Mouse (Mus musculus): ENCODE results near the gene Lhx8.

The Lhx8 gene

GRCm38 (mm10) chr3:154330181-154331002 lies at the start of gene Lhx8:
Gene Lhx8 (minus strand): TSS chr3:154330659.
- DNase-seq (ENCODE audit: low spot score in 2 of 2) = peak in 1 of 2 experiments; percentile 14

DNA sequence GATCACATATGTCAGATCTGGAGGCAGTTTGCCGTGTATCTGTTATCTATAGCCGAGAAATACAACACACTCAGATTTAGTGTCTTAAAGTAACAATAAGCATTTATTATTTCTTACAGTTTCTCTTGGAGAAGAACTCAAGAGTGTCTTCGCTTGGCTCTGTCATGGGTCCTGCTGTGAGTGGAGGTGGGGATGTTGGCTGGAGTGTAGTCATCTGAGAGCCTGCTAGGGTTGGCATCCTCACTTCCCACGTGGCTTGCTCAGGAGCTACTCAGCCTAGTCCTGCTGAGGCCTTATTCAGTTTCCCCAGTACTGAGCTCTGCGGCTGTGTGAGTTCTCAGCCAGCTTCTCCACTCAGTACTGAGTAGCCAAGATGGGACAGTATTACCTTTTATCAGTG lies 43.1 kb upstream of the Lhx8 start:
- DNase-seq (ENCODE audit: low spot score in 2 of 2) = no peak

DNA sequence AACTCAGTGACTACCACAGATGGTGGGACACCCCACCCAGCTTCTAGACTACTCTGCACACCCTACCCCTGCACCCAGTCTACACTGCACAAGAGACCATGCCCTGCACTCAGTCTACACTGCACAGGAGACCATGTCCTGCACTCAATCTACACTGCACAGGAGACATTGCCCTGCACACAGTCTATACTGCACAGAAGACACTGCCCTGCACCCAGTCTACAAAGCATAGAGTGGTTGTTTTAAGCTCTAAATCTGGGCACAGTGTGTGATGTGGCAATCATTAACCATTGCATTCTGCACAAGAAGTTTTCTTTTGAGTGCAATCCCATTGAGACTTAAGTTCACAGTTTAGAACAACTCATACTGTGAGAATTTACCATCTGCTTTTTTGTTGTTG lies 42.2 kb upstream of the Lhx8 start:
- DNase-seq (ENCODE audit: low spot score in 2 of 2) = no peak

DNA sequence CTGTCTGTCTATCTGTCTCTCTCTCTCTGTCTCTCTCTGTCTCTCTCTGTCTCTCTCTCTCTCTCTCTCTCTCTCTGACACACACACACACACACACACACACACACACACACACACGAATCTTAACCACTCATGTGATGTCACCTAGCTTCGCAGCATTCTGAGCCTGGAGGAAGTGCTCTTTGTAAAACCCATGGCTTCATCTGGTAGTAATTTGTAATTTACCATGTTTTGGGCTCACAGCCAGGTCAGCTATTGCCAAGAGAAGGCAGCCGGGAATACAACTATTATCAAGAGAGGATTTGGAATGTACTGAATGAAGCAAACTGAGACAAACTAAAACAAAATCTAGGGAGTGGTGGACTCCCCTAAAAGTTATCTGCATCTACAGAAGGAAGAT lies 36.9 kb upstream of the Lhx8 start:
- DNase-seq (ENCODE audit: low spot score in 2 of 2) = no peak

DNA sequence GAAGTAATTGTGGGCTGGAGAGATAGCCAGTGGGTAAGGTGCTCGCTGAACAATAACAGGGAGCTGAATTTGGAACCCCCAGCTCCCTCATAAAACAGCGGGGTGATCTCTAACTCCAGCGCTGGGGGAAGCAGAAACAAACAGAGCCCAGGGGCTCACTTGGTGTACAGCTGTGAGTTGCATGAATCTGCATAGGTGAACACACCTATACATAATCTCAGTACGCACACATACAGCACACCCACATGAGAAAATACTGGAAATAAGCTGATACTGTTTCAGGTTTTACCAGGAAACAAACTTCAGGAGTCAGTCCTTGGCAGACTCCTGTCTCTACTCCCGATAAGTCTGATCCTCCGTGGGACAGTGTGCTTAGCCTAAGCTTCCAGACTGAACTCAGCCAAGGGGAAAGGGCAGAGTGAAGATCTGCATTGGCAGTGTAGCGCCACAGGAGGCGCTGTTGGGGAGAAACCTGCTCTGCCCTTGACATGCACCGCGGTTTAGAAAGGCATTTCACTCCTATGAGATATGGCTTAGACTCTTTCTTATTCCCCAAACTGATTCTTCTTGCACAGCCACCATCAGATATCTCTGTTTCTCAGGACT lies 34.2 kb upstream of the Lhx8 start:
- DNase-seq (ENCODE audit: low spot score in 2 of 2) = no peak

- no peak for DNase-seq (ENCODE audit: low spot score in 2 of 2)
Observed at GRCm38 (mm10) chr3:154363507-154363906, 33.0 kb upstream of the Lhx8 start.

DNA sequence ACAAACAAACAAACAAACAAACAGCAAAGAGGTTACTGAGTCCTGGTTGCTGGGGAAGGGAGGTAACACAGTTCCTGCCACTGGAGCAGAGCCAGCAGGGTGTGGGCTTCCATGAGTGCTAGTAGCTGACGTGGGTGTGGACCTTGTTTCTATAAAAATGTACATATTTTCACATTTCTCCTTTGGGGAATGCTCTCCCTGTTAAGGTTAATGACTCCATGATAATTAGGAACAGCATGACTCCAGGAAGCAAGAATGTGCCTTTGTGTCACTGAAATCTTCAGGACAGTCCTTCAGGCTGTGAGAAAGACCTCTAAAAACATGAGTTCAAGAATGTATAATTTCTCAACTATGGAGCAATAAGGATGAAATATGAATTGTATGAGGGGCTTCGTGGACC lies 28.8 kb upstream of the Lhx8 start:
- DNase-seq (ENCODE audit: low spot score in 2 of 2) = no peak

DNA sequence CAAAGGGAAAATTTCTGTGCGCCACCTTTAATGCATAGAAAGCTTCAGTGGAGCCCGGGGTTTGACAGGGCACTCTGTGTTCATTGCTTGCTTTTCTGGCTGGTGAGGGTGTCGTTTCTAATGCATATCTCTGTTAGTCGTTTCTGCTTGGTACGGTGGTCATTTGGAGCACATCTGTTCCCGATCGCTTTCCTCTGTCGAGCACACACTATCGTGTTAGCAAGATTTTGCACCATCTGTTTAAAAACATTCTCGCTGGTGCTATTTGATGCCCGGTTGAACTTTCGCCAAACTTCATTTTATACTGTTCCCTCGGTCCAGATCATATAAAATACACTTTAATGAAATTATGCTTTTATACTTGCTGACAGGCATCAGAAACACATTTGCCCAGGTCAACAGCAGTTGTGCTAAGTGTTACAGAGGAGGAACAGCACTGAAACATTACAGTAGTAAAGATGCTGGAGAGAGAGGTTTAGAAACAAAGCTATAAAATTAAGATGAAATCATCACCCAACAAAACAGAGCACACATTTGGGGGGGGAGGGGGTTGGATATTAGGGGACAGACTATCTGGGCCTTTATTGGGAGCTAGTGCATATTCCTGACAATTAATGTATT lies 9.9 kb upstream of the Lhx8 start:
- no peak for DNase-seq (ENCODE audit: low spot score in 2 of 2)

GRCm38 (mm10) chr3:154339649-154340260 lies 9.3 kb upstream of the Lhx8 start:
- DNase-seq (ENCODE audit: low spot score in 2 of 2) = no peak

DNA sequence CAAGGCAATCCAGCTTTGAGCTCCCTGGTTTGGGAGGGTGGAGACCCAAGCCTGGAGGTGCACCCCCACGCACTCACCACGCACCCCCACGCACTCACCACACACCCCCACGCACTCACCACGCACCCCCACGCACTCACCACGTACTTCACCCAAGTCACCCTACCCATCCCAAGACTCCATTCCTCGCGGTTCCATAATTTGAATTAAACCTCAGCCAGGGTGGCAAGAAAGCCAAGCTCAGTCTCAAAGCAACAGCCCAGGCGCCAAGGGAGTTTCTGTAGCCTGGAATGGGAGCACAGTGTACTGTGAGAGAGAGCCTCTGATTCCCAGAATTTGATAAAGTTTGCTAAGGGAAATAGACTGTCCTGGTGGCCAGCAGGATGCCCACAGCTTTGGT lies 4.3 kb upstream of the Lhx8 start:
- no peak for DNase-seq (ENCODE audit: low spot score in 2 of 2)

DNA sequence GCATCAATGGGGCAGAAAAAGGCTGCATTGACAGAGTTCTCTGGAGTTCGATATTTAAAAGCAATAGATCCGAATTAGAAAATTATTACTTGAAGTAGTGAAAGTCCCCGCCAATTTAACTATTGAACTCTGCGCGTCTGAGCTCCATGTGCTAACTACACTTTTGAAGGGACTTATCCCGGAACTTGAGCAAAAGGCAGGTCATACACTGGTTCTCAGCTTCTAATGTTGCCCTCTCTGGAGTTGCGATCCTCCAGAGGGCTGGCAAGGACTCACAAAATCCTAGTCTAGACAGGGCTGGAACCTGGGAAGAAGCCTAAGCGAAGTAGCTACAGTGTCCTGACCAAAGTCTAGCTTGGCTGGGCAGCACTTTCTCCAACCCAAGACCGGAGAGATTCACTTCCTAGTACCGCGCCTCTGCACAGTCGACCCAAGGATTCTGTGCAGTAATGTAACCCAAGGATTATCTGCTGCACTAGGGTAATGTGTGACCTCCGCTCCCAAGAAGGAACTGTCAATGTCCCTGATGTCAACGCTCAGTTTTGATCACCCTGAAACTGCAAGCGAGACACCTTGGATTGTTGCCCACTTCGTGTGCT lies 3.0 kb upstream of the Lhx8 start:
- no peak for DNase-seq (ENCODE audit: low spot score in 2 of 2)

- no peak for DNase-seq (ENCODE audit: low spot score in 2 of 2)
Observed at GRCm38 (mm10) chr3:154332941-154333340, 2.5 kb upstream of the Lhx8 start.

- DNase-seq (ENCODE audit: low spot score in 2 of 2) = peak in 1 of 2 experiments; percentile 4
Observed at GRCm38 (mm10) chr3:154332213-154332530, 1.7 kb upstream of the Lhx8 start.

DNA sequence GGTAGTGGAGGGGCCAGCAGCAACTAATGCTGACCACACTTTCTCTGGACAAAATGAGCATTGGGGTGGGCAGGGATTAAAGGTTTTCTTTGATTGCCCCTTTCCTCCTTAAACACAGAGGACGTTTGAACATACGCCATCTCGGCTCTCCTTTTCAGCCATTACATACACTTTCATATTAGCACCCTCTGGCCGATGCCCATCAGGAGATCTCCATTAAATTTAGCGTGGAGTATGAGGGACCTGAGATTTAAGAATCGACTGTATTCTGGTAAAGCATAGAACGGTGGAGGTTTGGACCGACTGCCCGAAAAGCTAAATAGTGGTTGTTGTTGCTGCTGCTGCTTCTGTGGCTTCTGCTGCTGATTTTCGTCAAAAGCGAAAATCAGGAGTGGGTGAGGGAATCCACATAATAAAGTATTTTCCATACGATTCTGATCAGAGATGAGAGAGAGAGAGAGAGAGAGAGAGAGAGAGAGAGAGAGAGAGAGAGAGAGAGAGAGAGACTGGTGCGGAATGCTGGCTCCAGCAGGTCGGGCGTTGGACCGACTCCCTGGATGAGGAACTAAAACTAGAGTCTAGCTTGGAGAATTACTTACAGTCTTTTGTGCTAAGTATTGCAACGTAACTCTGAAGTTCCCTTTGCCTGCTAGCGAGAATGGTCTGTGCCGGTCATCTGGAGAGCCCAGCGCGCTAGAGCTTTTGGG lies 1.2 kb upstream of the Lhx8 start:
- no peak for DNase-seq (ENCODE audit: low spot score in 2 of 2)

DNA sequence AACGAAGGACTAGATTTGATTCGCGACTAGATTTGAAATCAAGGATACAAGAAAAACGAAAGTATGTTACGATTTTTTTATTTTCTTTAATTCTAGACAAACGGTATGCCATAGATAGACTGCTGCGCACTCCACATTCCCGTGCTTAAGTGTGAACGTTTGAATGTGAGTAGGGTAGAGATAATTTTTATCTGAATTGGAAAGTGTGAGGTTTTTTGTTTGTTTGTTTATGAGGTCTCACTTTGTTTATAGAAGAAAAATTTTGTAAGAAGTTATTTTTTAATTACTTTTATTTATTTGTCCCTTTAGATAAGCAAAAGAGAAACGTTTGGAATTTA lies 513 bp upstream of the Lhx8 start:
- DNase-seq (ENCODE audit: low spot score in 2 of 2) = no peak

DNA sequence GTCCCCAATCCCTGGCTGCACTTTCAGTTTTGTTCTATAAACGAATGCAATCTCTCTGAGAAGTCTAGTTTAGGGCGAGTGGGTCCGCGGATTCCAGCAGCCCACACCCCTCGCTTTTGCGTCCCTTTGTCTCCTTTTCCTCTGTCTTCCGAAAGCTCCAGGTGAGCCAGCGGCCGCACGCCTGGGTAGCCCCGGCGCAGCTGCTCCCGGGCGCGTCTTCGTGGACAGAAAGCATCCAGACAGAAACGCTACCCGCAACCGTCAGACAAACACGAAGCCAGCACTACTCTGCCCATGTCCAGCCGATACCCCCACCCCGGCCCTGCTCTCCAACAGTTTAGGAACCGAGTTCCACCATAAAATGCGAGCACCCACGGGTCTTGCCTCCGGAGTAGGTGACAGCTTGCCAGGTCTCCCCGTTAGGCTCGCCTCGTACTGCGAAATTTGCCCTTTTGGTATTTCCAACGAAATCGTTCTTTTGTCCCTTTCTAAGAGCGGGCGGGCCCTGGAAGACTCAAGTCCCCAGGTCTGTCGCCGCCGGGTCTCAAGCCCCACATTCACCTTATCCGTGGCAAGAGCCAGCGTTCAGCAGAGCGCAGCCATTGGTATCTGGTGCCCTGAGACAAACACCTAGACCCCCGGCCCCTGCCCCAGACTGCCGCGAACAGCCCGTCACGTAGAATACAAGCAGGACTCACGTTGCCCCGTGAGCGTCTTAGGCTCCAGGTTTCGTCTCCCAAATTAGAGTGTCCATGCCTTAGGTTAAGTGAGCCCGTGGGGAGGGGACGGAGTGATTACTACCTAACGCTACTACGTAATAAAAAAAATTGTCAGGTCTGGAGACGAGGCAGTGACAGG lies 907 bp downstream of the Lhx8 start:
- DNase-seq (ENCODE audit: low spot score in 2 of 2) = peak in 1 of 2 experiments; percentile 7

DNA sequence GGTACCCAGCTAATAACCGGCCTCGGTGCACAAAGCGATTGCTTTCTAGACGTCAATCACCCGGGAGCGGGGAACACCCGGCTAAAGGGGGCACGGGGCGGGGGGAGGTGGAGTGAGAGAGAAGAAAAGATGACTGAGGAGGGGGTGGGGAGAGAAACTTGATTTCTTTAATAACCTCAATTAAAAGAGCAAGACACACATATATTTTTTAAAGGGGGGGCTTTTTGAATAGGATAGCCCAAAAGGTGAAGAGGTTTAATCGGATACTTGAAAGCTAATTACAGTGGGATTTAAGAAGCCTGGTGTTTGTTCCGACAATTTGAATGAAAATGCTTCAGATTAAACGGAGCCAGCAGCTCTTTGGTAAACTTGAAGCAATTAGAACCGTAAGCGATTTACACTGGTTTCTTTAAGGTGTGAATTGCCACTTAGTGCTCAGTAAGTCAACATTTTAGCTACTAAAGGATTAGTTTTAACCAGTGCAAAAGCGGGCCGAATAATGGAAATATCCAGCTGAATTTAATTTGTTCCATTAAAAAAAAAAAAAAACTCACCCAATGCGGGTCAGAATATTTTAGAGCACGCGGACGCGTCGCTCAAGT lies 1.6 kb downstream of the Lhx8 start:
- DNase-seq (ENCODE audit: low spot score in 2 of 2) = peak in 1 of 2 experiments; percentile 6

- no peak for DNase-seq (ENCODE audit: low spot score in 2 of 2)
Observed at GRCm38 (mm10) chr3:154327883-154328720, 2.4 kb downstream of the Lhx8 start.

GRCm38 (mm10) chr3:154327110-154327882 lies 3.2 kb downstream of the Lhx8 start:
- DNase-seq (ENCODE audit: low spot score in 2 of 2) = no peak
